Mouse (Mus musculus) cerebellum, adult 8-10 months (tissue): Measurements from ENCODE around the gene Daw1.

Source experiments
- DNase-seq: peaks from one replicate; pipeline ENCODE4 v3.0.0; 2022

Gene Daw1

GRCm38 (mm10) chr1:83159603-83160002 is at the start of gene Daw1:
TSS of gene Daw1 (plus strand) at chr1:83159752.
- DNase-seq, result peak; percentile 15

GRCm38 (mm10) chr1:83110992-83111391 is 48.6 kb upstream of the Daw1 start:
- DNase-seq, result no peak

GRCm38 (mm10) chr1:83111726-83112125 is 47.8 kb upstream of the Daw1 start:
- no peak for DNase-seq

GRCm38 (mm10) chr1:83116447-83117137 is 43.0 kb upstream of the Daw1 start, which contains the start of gene Ccl20:
TSS of gene Ccl20 (plus strand) at chr1:83116766.
- no peak for DNase-seq

- no peak for DNase-seq
Observed at GRCm38 (mm10) chr1:83117217-83117616, 42.3 kb upstream of the Daw1 start.

- no peak for DNase-seq
Observed at GRCm38 (mm10) chr1:83117661-83118060, 41.9 kb upstream of the Daw1 start.

- no peak for DNase-seq
Observed at GRCm38 (mm10) chr1:83119903-83120302, 39.6 kb upstream of the Daw1 start.

GRCm38 (mm10) chr1:83120312-83120711 is 39.2 kb upstream of the Daw1 start:
- no peak for DNase-seq

GRCm38 (mm10) chr1:83123201-83123600 is 36.4 kb upstream of the Daw1 start:
- DNase-seq, result no peak

GRCm38 (mm10) chr1:83135829-83136228 is 23.7 kb upstream of the Daw1 start:
- no peak for DNase-seq

GRCm38 (mm10) chr1:83137847-83138246 is 21.7 kb upstream of the Daw1 start:
- DNase-seq, result no peak

GRCm38 (mm10) chr1:83138721-83139120 is 20.8 kb upstream of the Daw1 start:
- DNase-seq, result no peak

- no peak for DNase-seq
Observed at GRCm38 (mm10) chr1:83141510-83141909, 18.0 kb upstream of the Daw1 start.

GRCm38 (mm10) chr1:83142055-83142454 is 17.5 kb upstream of the Daw1 start:
- DNase-seq, result no peak

GRCm38 (mm10) chr1:83146547-83146946 is 13.0 kb upstream of the Daw1 start:
- DNase-seq, result no peak

GRCm38 (mm10) chr1:83150227-83150626 is 9.3 kb upstream of the Daw1 start:
- no peak for DNase-seq

- no peak for DNase-seq
Observed at GRCm38 (mm10) chr1:83152961-83153360, 6.6 kb upstream of the Daw1 start.

GRCm38 (mm10) chr1:83156876-83157275 is 2.7 kb upstream of the Daw1 start:
- DNase-seq, result no peak

GRCm38 (mm10) chr1:83161658-83162057 is 2.1 kb downstream of the Daw1 start:
- DNase-seq, result no peak

- no peak for DNase-seq
Observed at GRCm38 (mm10) chr1:83164027-83164426, 4.5 kb downstream of the Daw1 start.

- DNase-seq, result no peak
Observed at GRCm38 (mm10) chr1:83169158-83169557, 9.6 kb downstream of the Daw1 start.

GRCm38 (mm10) chr1:83175985-83176384 is 16.4 kb downstream of the Daw1 start:
- DNase-seq, result peak; percentile 43

- DNase-seq, result no peak
Observed at GRCm38 (mm10) chr1:83179531-83179930, 20.0 kb downstream of the Daw1 start.

GRCm38 (mm10) chr1:83181418-83181817 is 21.9 kb downstream of the Daw1 start:
- DNase-seq, result peak; percentile 51

GRCm38 (mm10) chr1:83187154-83187553 is 27.6 kb downstream of the Daw1 start:
- DNase-seq, result peak; percentile 29
